8 mouse cellular contexts compared by ENCODE assay signal in genomic region chr8:47674777-47675710, GRCm38 (mm10). TPM values are rescaled to one million over a fixed set of nuclear protein-coding genes. Genes with fewer than 3 reads are reported as not detected.
DNase-seq lines count a peak whose midpoint lies in the region; ATAC-seq and TF ChIP-seq lines count a peak whose summit lies in the region.

TSS of gene Ing2 (minus strand) at chr8:47675556.

- CTCF ChIA-PET in Patski (lab: Charles Lee) = no interaction called here

- no peaks in the 10 kb centered on the region for H3K9me3 ChIP-seq in hindbrain, embryonic 13.5 days

- TF ChIP-seq CTCF in Patski (IDR thresholded peaks at IDR 0.05) = no peak

- POLR2A ChIA-PET in Patski (lab: Charles Lee) = interaction anchor here (0.6 to 0.7 kb wide), 4 partner anchors 11 to 957 kb away, joined by 3 to 4 read pairs (median 4); no protein-coding TSS in a partner anchor

- no peaks in the 10 kb centered on the region for H3K27me3 ChIP-seq in Patski
- no peaks in the 10 kb centered on the region for H3K27me3 ChIP-seq in hindbrain, embryonic 13.5 days

- in situ Hi-C loops in Patski (cut with MboI; ENCODE audit: low pct_unique_long_range_greater_than_20kb) = loop anchor here (5.0 to 25.0 kb wide), 2 partner anchors 143 to 663 kb away; partner anchors contain the start of genes Rwdd4a and Trappc11

- H3K9ac ChIP-seq in hindbrain, embryonic 13.5 days = peak within 1 kb of the TSS; percentile 91

- peak within 1 kb of the TSS; percentile 95 for H3K27ac ChIP-seq in hindbrain, embryonic 13.5 days

- peak; percentile 79 for ATAC-seq in Patski
- peak; percentile 92 for ATAC-seq in hindbrain, embryonic 13.5 days (ENCODE audit: low FRiP score)

- no peaks in the 10 kb centered on the region for H3K36me3 ChIP-seq in hindbrain, embryonic 13.5 days

- H3K4me1 ChIP-seq in hindbrain, embryonic 13.5 days (replicated peaks) = peaks cover 13% of the 10 kb centered on the region

- H3K4me3 ChIP-seq in hindbrain, embryonic 13.5 days = peak within 1 kb of the TSS; percentile 92

- under 1% methylated on average over 89 of the region's 106 CpGs for WGBS in hindbrain, embryonic 13.5 days

- peak within 1 kb of the TSS; percentile 77 for H3K4me2 ChIP-seq in hindbrain, embryonic 13.5 days

- DNase-seq in Patski (ENCODE audit: low read depth, low spot score) = peak; percentile 97
- peak; percentile 100 for DNase-seq in cerebellum, postnatal 14 days
- peak; percentile 100 for DNase-seq in frontal cortex, postnatal 14 days (ENCODE audit: low spot score in 2 of 2)
- peak; percentile 97 to 99 for DNase-seq in layer of hippocampus, postnatal 25 days (ENCODE audit: extremely low spot score in 1 of 2, low spot score in 1 of 2)
- peak; percentile 100 for DNase-seq in lung, postnatal 25 days (ENCODE audit: low spot score)
- DNase-seq in retina, embryonic 14.5 days (ENCODE audit: low spot score) = peak; percentile 100
- DNase-seq in thymus, postnatal 4 days = peak; percentile 100

RNA-seq across cellular contexts. Expression of gene Ing2, which starts in this region (rescaled TPM):
- polyA plus RNA-seq in Patski (2021) = 27.2 TPM
- polyA plus RNA-seq in hindbrain, embryonic 13.5 days (2015; fragmentation: Nextera tagmentation; extraction: Ambion mirVana) = 5.6 and 6.2 TPM in 2 replicates
- 10 to 100 TPM; 33.7 to 37.4 TPM for total RNA-seq in layer of hippocampus, postnatal 25 days (2021)

Comparison
In these comparisons a context has a peak if more than half of its experiments do, and no peak if none do; other contexts are left out.
1. Peak in every context shown above with its lines: DNase-seq, ATAC-seq, H3K4me3 ChIP-seq and H3K27ac ChIP-seq.